Mouse (Mus musculus) 3T3-L1 (cell line): ENCODE data around the gene Zswim4.

Source experiments
- DNase-seq: peaks from one replicate; pipeline ENCODE4 v3.0.0-alpha.2; 2015; ENCODE audit warnings: low read depth, low spot score

Zswim4 gene

GRCm38 (mm10) chr8:84200652-84201544, 36.0 kb downstream of the Zswim4 start:
- DNase-seq: peak; percentile 74

GRCm38 (mm10) chr8:84200126-84200555, 36.7 kb downstream of the Zswim4 start:
- DNase-seq: peak; percentile 62

GRCm38 (mm10) chr8:84199348-84200125, 37.3 kb downstream of the Zswim4 start:
- peak; percentile 43 for DNase-seq

- no peak for DNase-seq
These were observed 38.0 kb downstream of the Zswim4 start for GRCm38 (mm10) chr8:84198871-84199270.

- peak; percentile 97 for DNase-seq
These were observed 38.7 kb downstream of the Zswim4 start for GRCm38 (mm10) chr8:84197922-84198774.

GRCm38 (mm10) chr8:84197141-84197921, 39.5 kb downstream of the Zswim4 start:
- peak; percentile 84 for DNase-seq

- DNase-seq: no peak
These were observed 42.6 kb downstream of the Zswim4 start for GRCm38 (mm10) chr8:84194224-84194743.

GRCm38 (mm10) chr8:84193566-84193965, 43.3 kb downstream of the Zswim4 start:
- no peak for DNase-seq

GRCm38 (mm10) chr8:84193161-84193560, 43.7 kb downstream of the Zswim4 start:
- no peak for DNase-seq

- peak; percentile 68 for DNase-seq
These were observed 44.3 kb downstream of the Zswim4 start for GRCm38 (mm10) chr8:84192555-84192954.

GRCm38 (mm10) chr8:84192023-84192422, 44.8 kb downstream of the Zswim4 start:
- DNase-seq: peak; percentile 97

GRCm38 (mm10) chr8:84190191-84190867, 46.5 kb downstream of the Zswim4 start:
- DNase-seq: peak; percentile 95

GRCm38 (mm10) chr8:84189603-84190002, 47.3 kb downstream of the Zswim4 start:
- peak; percentile 75 for DNase-seq

GRCm38 (mm10) chr8:84188671-84189070, 48.2 kb downstream of the Zswim4 start:
- DNase-seq: no peak

- DNase-seq: peak; percentile 89
These were observed 49.6 kb downstream of the Zswim4 start for GRCm38 (mm10) chr8:84187065-84187755.

- DNase-seq: peak; percentile 96
These were observed 50.3 kb downstream of the Zswim4 start for GRCm38 (mm10) chr8:84186547-84186946.

- no peak for DNase-seq
These were observed 51.7 kb downstream of the Zswim4 start, which contains the start of gene Nanos3 for GRCm38 (mm10) chr8:84185117-84185516. Gene Nanos3, minus strand, starts transcription at chr8:84185217.

- DNase-seq: no peak
These were observed 52.5 kb downstream of the Zswim4 start for GRCm38 (mm10) chr8:84184085-84185043.
